Mouse (Mus musculus) ES-Bruce4 (cell line): Measurements from ENCODE around the gene Myo1f. TPM values are rescaled to one million over a fixed set of nuclear protein-coding genes. Genes with fewer than 3 reads are reported as not detected.

Source experiments
- H3K27ac ChIP-seq: 2 replicates; pipeline ENCODE4 v1.5.1; 2012; ENCODE audit warnings: low read length, inconsistent platforms; ENCODE audit not compliant: insufficient read depth
- H3K27me3 ChIP-seq: 2 replicates; pipeline ENCODE4 v1.6.1; 2012; ENCODE audit warnings: mild to moderate bottlenecking, low read length, inconsistent platforms; ENCODE audit not compliant: control insufficient read depth, poor library complexity, insufficient read depth, severe bottlenecking
- H3K36me3 ChIP-seq: 2 replicates; pipeline ENCODE4 v1.6.1; 2012; ENCODE audit warnings: inconsistent platforms, mild to moderate bottlenecking, low read length, moderate library complexity; ENCODE audit not compliant: control insufficient read depth, poor library complexity, insufficient read depth, severe bottlenecking
- H3K4me1 ChIP-seq: one replicate; pipeline ENCODE4 v1.8.1; 2011; ENCODE audit warnings: low read length; ENCODE audit not compliant: control insufficient read depth, insufficient read depth
- H3K4me3 ChIP-seq: 2 replicates; pipeline ENCODE4 v1.5.1; 2011; ENCODE audit warnings: low read depth, mild to moderate bottlenecking, low read length
- H3K9ac ChIP-seq: 2 replicates; pipeline ENCODE4 v1.6.1; 2012; ENCODE audit warnings: low read depth, mild to moderate bottlenecking, inconsistent platforms; ENCODE audit not compliant: poor library complexity, severe bottlenecking
- H3K9me3 ChIP-seq: replicated peaks from 2 replicates; pipeline ENCODE4 v1.6.1; 2012; ENCODE audit warnings: mild to moderate bottlenecking, low read length, inconsistent platforms; ENCODE audit not compliant: control insufficient read depth, poor library complexity, insufficient read depth, severe bottlenecking
- CTCF ChIP-seq: IDR thresholded peaks from one replicate; pipeline ENCODE4 v1.8.1; 2011; ENCODE audit warnings: low read depth, low read length
- EP300 ChIP-seq: IDR thresholded peaks from 2 replicates; pipeline ENCODE4 v1.6.1; 2011; ENCODE audit warnings: low read depth, low read length; ENCODE audit not compliant: insufficient read depth
- POLR2A ChIP-seq: IDR thresholded peaks from one replicate; pipeline ENCODE4 v1.8.1; 2011; ENCODE audit warnings: low read length; ENCODE audit not compliant: insufficient read depth
- polyA plus RNA-seq: library from polyadenylated mRNA; stranded (reverse); fragments of >200 nt; gene quantifications from 2 replicates; pipeline ENCODE4 v1.2.4, GENCODE M21; 2011; ENCODE audit warnings: low read depth; ENCODE audit not compliant: missing spikeins, insufficient read depth, insufficient read length

The Myo1f gene
- 0.18 TPM in 1 of 2 replicates, not detected in the other for polyA plus RNA-seq

- Histone ChIP-seq H3K9me3 (no peaks in the 10 kb centered on the region), H3K27me3 (no peaks in the 10 kb centered on the region), H3K36me3 (no peaks in the 10 kb centered on the region), H3K9ac (no peak within 1 kb of the TSS), H3K4me1 (no peaks in the 10 kb centered on the region), H3K27ac (no peak within 1 kb of the TSS), H3K4me3 (no peak within 1 kb of the TSS)
- no peak for TF ChIP-seq EP300
- TF ChIP-seq CTCF: no peak
- no peak for TF ChIP-seq POLR2A
Observed at GRCm38 (mm10) chr17:33555223-33555855, at the start of gene Myo1f. TSS of gene Myo1f (plus strand) at chr17:33555707.

GRCm38 (mm10) chr17:33508386-33508785 is 47.1 kb upstream of the Myo1f start:
- Histone ChIP-seq H3K9me3 (no peaks in the 10 kb centered on the region), H3K4me3 (no peak overlapping the region), H3K4me1 (no peaks in the 10 kb centered on the region), H3K27me3 (no peaks in the 10 kb centered on the region), H3K27ac (no peak overlapping the region), H3K36me3 (no peaks in the 10 kb centered on the region), H3K9ac (no peak overlapping the region)
- TF ChIP-seq EP300 (no peak), CTCF (no peak), POLR2A (no peak)

DNA sequence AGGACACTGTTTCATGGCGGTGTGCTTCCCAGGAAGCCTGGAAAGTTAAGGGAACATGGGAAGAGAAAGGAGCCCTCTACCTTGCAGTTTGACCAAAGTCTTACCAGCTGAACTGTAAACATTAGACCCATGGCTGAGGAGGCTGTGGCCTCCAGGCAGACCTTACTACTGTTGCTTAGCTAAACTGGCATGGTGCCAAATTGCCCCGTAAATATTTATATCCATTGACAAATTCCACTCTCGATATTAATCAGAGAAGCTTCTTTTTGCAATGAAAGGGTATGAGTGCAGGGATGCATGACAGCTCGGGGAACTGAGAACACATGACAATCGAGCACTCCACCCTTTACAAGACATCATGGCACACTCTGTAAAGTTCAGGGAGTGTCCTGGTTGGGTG is 45.3 kb upstream of the Myo1f start:
- H3K27ac ChIP-seq: no peak overlapping the region
- TF ChIP-seq EP300 (no peak), POLR2A (no peak), CTCF (no peak)
- no peak overlapping the region for H3K4me3 ChIP-seq

DNA sequence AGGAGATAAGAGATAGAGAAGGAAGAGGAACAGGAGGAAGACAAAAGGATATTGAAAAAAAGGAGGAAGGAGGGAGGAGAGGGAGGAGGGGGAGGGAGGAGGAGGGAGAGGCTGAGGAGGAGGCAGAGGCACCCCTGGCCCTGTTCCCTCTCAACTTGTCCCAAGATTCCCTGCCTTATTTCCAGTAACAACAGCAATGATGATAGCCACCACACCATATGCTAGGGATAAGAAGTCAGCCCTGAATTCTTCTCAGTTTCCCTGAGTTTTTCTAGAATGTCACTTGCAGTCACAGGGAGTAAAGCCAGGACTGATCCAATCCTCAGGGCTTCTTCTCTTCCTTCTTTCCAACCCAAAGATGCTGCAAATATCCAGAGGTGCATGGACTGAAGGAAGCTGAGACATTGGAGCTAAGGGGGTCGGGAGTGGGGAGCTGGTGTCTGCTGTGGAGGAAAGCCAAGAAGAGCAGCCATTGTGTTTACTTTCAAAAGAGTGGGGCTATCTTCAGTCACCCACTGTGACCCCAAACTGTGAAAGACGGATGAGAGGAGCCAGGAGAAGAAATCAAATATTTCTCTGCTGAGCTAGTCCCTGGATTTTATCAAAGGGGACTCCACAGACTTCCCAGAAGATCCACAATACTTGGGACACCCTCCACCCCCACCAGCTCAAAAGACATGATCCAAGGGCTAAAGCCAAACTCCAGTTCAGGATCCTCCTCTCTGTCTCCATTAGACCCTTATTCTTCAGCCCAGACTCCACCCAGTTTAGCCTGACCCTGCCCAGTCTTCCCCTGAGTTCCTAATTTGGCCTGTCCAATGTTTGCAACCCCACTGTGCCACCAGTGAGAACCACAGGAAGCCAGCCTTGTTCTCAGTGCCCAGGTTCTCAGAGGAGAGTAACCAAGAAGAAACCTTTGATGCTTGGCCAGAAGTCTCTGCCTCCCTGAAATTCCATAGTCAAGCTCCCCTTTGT is 42.8 kb upstream of the Myo1f start:
- Histone ChIP-seq H3K36me3 (no peaks in the 10 kb centered on the region), H3K9ac (no peak overlapping the region), H3K9me3 (no peaks in the 10 kb centered on the region), H3K4me1 (no peaks in the 10 kb centered on the region), H3K27me3 (no peaks in the 10 kb centered on the region), H3K27ac (no peak overlapping the region), H3K4me3 (no peak overlapping the region)
- TF ChIP-seq CTCF: no peak
- no peak for TF ChIP-seq EP300
- TF ChIP-seq POLR2A: no peak

More for the DNA sequence above, 45.3 kb upstream of the Myo1f start:
- no peaks in the 10 kb centered on the region for H3K36me3 ChIP-seq
- no peak overlapping the region for H3K9ac ChIP-seq
- no peaks in the 10 kb centered on the region for H3K27me3 ChIP-seq
- H3K9me3 ChIP-seq: no peaks in the 10 kb centered on the region
- no peaks in the 10 kb centered on the region for H3K4me1 ChIP-seq

DNA sequence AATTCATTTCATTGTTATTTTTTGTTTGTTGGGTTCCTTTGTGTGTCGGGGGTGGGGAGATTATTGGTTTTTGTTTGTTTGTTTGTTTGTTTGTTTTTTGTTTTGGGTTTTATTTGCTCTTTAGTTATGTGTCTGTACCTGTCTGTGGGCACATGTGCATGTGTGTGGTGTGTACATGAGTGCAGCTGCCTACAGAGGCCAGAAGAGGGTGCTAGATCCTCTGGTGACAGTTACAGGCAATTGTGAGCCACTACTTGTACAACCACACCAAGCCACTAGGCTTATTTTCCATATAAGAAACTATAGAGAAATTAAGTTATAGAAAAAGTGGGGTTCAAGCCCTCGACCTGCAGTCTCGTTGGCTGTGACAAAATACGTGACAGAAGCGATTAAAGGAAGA is 41.6 kb upstream of the Myo1f start:
- Histone ChIP-seq H3K9me3 (no peaks in the 10 kb centered on the region), H3K9ac (no peak overlapping the region), H3K4me3 (no peak overlapping the region), H3K4me1 (no peaks in the 10 kb centered on the region), H3K27ac (no peak overlapping the region), H3K27me3 (no peaks in the 10 kb centered on the region), H3K36me3 (no peaks in the 10 kb centered on the region)
- TF ChIP-seq CTCF (peak; percentile 66), EP300 (no peak), POLR2A (no peak)
